Mouse (Mus musculus): Measurements from ENCODE around the gene Itpa.
"Not testable (repeated sequence)": the region's sequence is repeated elsewhere in the genome, so short reads cannot be mapped to it uniquely, and the experiment has no call there.

Itpa gene

GRCm38 (mm10) chr2:130667559-130667958 is at the start of gene Itpa:
Itpa (plus strand) TSS chr2:130667610.
- DNase-seq (ENCODE audit: low read depth), result peak; percentile 90

DNA sequence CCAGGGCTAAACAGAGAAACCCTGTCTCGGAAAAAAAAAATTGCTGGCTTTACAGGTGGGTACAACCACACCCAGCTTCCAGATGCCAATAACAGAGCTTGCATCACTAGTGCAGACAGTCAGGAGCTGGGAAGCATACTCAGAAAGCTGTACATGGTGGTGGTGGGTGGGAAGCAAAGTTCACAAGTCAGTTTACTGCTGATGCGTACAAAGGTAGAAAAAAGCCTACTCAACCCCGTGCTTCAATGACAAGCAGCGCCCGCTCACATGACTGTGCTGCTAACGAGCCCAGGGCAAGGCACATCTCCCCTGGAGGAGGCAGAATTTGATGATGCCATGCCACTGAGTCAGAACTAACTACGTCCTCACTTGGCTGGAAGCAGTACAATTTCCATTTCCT is 48.4 kb upstream of the Itpa start:
- DNase-seq (ENCODE audit: low read depth), result no peak

DNA sequence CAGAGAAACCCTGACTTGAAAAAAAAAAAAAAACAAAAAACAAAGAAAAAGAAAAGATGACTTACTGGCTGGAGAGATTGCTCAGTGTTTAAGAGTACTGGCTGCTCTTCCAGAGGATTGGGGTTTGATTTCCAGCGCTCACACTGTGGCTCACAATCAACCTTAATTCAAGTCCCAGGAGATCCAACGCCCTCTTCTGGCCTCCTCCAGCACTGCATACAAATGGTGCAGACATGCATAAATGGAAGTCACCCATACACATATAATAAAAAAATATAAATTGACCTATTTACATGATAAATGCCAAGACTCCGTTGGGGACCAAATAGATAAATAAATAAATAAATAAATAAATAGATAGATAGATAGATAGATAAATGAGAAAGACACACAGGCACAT is 39.0 kb upstream of the Itpa start:
- DNase-seq (ENCODE audit: low read depth), result peak; percentile 54

GRCm38 (mm10) chr2:130629080-130629838 is 38.2 kb upstream of the Itpa start:
- peak; percentile 60 for DNase-seq (ENCODE audit: low read depth)

GRCm38 (mm10) chr2:130629839-130630203 is 37.6 kb upstream of the Itpa start, which contains the start of the genes Fastkd5 and Ubox5:
Fastkd5 (minus strand) TSS chr2:130630027.
Ubox5 (minus strand) TSS chr2:130630038.
- peak; percentile 94 for DNase-seq (ENCODE audit: low read depth)

DNA sequence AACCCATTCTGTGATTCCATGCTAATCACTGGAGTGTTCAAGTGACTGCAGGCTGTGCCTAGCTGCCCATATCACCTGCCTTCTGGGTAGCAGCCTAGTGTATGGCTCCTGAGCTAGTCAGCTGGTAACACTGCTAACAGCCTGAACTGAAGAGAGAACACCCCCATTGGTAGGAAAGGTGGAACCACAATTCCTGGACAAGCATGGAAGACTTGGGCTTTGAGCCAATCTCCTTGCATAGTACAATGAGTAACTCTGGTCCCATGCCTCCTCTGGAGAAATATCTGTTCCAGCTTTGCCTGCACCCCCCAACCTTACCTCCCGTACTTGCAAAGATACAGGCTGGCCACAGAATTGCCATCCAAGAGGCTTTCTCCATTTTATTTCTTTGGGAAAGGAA is 35.0 kb upstream of the Itpa start:
- no peak for DNase-seq (ENCODE audit: low read depth)

- DNase-seq (ENCODE audit: low read depth), result no peak
These were observed 34.3 kb upstream of the Itpa start for GRCm38 (mm10) chr2:130632887-130633675.

DNA sequence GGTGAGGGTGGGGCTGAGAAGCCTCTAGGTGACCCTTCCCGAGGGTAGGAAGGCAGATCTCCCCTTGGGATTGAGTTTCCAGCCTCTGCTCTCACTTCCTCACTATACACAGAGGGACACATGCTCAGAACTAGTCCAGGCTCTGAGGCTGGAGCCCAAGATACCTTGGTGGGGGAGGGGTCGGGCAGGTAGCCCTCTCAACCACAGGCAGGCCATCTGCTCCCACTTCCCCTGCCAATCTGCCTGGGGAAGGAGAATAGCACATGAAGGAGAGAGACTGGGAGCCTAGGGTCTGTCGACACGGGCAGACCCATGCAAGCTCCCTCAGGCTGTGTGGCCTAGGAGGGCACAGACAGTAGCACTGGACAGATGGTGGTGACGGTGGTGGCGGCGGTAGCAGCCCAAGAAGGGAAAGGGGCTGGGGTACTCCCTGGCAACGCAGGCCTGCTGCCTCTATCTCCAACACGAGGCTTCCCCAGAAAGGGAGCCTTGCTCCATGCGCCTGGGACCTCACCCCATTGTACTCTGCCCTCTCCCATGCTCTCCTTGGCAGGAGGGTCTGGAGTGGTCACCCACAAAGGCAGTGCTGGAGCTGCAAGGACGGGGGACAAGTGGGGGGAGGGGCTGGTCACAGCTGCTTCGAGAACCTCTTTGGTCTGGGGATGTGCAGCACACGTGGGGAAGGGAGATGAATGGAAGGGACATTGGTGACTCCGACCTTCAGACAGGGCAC is 33.2 kb upstream of the Itpa start:
- DNase-seq (ENCODE audit: low read depth), result no peak

- no peak for DNase-seq (ENCODE audit: low read depth)
These were observed 32.5 kb upstream of the Itpa start for GRCm38 (mm10) chr2:130634739-130635411.

GRCm38 (mm10) chr2:130635847-130636246 is 31.6 kb upstream of the Itpa start:
- no peak for DNase-seq (ENCODE audit: low read depth)

DNA sequence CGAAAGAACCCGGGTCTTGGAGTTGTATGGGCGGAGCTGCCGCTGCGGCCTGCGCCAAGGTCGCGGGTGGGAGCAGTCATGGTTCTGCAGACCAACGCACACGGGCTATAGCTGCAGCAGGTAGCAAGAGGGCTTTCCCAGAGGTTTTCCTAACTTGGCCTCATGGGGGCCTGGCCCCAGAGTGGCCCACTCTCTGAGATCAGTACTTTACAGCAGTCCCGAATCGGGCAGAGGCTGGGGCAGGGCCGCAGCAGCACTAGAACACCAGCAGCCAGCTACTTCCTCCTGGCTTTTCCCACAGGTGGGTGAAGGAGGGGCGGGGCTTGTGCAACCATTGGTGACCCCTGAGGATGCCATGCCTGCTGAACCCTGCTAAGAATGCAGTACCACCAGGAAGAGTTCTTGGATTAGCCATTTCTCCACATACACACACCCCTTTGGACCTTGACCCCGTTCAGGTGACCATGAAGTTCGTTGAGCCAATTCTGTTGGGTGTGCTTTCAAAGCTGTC is 29.3 kb upstream of the Itpa start:
- no peak for DNase-seq (ENCODE audit: low read depth)

DNA sequence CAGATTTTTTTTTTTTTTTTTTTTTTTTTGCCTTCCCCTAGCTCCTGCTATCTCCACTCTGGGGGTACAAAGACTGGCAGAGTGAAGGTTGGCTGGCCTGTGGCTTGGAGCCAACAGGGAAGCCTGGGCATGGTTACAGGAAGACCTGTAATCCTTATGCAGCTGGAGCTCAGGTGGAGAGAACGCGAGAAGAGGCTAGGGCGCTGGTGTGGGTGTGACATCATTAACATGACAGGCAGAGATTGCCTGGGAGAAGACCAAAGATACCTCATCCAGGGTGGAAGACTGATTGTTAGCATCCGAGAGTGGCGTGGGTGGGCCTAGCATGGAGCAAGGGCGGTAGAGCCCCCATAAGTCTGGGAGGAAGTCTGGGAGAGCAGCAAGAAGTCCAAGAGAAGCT is 28.1 kb upstream of the Itpa start:
- DNase-seq (ENCODE audit: low read depth), result no peak

DNA sequence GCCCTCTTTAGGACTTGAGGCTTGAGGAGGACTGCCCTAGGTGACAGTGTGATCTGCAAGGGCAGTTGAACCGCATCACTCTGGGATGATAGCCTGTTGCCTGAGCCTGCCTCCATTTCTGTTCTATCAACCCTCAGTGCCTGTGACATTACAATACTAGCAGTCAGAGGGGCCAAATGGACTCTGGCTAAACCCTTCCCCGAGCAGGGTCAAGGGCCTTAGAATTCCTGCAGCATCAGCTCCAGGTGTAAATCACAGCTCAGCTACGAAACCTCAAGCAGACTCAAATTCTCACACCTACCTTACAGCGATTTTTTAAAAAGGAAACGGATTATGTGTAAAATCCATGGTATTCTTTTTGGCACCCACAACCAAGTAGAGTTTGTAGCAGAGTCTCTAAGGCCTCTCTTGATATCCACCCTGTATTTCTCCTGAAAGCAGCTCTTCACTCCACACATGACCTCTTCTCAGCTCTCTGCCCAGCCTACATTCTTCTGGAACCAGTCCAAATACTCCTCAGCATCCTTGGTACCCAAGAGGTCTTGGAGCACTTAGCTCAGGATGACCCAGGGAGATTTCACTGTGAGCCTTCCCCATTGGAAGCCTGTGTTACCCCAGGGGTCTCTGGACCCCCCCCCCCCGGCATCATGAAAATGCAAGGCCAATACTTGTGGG is 25.9 kb upstream of the Itpa start:
- DNase-seq (ENCODE audit: low read depth), result no peak

DNA sequence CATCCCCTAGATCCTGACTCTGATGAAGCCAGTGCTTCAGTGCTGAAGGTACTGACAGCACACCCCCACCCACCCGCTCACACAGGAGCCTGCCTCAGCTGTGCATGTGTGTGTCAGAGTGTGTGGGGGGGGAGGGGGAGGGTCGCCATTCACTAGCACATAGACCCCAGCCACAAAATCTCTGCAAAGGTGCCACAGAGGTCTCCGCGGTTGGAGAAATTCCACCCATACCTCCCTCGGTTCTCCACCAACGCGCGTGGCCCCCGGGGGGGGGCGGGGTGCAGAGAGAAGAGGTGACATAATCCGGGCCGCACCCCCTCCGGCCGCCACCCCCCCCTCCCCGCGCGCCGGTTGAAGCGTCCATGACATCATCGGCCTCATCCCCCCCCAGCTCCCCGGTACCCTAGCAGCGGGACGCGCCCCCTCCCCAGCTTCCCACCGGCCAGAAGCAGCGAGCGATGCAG is 25.2 kb upstream of the Itpa start:
- no peak for DNase-seq (ENCODE audit: low read depth)

- peak; percentile 69 for DNase-seq (ENCODE audit: low read depth)
These were observed 24.6 kb upstream of the Itpa start, which contains the start of gene Lzts3 for GRCm38 (mm10) chr2:130642684-130643369. Lzts3 (minus strand) TSS chr2:130642803.

GRCm38 (mm10) chr2:130645198-130645597 is 22.2 kb upstream of the Itpa start:
- no peak for DNase-seq (ENCODE audit: low read depth)

- not testable (repeated sequence) for DNase-seq (ENCODE audit: low read depth)
These were observed 18.4 kb upstream of the Itpa start for GRCm38 (mm10) chr2:130649028-130649427.

DNA sequence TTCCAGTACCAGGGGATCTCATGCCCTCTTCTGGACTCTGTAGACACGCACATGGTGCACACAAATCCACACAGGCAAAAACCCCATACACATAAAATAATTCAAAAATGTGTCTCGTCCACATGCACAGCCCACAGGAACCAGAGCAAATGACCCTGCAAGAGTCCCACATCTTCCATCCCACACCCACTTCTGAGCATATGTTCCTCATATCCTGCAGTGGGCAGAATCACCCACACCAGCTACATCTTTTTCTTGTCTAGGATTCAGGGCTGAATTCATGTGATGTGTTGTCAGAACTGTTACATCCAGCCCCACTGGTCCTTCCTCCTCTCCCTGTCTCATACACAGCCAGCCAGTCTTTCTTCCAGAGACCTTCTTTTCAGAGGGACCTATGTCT is 14.1 kb upstream of the Itpa start:
- no peak for DNase-seq (ENCODE audit: low read depth)

GRCm38 (mm10) chr2:130653760-130654159 is 13.7 kb upstream of the Itpa start:
- no peak for DNase-seq (ENCODE audit: low read depth)

DNA sequence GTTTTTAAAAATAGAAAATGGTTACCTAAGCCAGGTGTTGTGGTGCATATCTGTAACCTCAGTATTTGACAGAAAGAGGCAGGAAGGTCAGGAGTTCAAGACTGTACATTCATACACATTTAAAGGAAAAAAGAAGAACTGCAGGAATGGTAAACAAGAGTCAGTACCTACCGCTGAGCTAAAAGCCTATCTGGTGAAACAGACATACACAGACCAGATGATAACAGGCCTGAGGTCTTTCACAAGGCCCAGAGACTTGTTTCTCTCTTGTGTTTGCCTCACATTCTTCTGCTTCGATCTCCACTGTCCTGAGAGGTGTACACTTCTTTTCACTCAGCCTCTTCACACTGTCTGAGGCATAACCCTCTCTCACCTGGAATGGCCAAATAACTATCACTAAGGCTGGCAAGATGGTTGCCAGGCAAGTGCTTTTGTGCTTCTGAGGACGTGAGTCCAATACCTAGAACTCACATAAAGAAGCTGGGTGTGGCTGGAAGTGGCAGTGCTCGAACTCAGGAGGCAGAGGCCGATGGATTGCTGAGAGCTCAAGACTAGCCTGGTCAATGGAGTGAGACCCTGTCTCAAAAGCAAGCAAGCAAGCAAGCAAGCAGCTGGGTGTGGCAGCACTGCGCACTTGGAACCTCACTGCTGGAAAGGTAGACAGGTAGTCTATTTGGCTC is 11.6 kb upstream of the Itpa start:
- DNase-seq (ENCODE audit: low read depth), result no peak
